Mouse (Mus musculus) bone marrow, adult 2 months (tissue): ENCODE data around the gene Myl7. TPM values are rescaled to one million over a fixed set of nuclear protein-coding genes. Genes with fewer than 3 reads are reported as not detected.
"Not testable (repeated sequence)": the region's sequence is repeated elsewhere in the genome, so short reads cannot be mapped to it uniquely, and the experiment has no call there.

Source experiments
- H3K27ac ChIP-seq: fragments of 200-500 bp; 2 replicates; pipeline ENCODE4 v1.5.1; 2012; ENCODE audit warnings: low read depth, mild to moderate bottlenecking, control low read depth, inconsistent platforms, low read length; ENCODE audit not compliant: control insufficient read depth, poor library complexity, insufficient read depth
- H3K4me1 ChIP-seq: fragments of 200-500 bp; 2 replicates; pipeline ENCODE4 v1.6.1; 2011; ENCODE audit warnings: low read length; ENCODE audit not compliant: control insufficient read depth, insufficient read depth
- H3K4me3 ChIP-seq: fragments of 200-500 bp; replicated peaks from 2 replicates; pipeline ENCODE3; 2011; ENCODE audit warnings: mild to moderate bottlenecking, low read depth, low read length, control low read depth; ENCODE audit not compliant: control insufficient read depth
- CTCF ChIP-seq: fragments of 200-500 bp; IDR thresholded peaks from 2 replicates; pipeline ENCODE4 v1.5.1; 2011; ENCODE audit warnings: low read length, control low read depth; ENCODE audit not compliant: control insufficient read depth, insufficient read depth
- POLR2A ChIP-seq: fragments of 200-500 bp; IDR thresholded peaks from 2 replicates; pipeline ENCODE4 v1.6.1; 2011; ENCODE audit warnings: low read depth, mild to moderate bottlenecking, control low read depth, low read length, borderline replicate concordance; ENCODE audit not compliant: control insufficient read depth
- WGBS: fragments of 180-500 bp; shearing (Covaris S2); methylation state at CpG from one replicate; pipeline ENCODE4 v1.1.7; 2018; 5-methylcytosine and 5-hydroxymethylcytosine counted together
- polyA plus RNA-seq: library from polyadenylated mRNA; stranded (reverse); fragments of >200 nt; gene quantifications from 2 replicates; pipeline ENCODE4 v1.2.4, GENCODE M21; 2011; ENCODE audit warnings: low replicate concordance; ENCODE audit not compliant: missing spikeins, insufficient read depth, insufficient read length

The Myl7 gene
- polyA plus RNA-seq, 1 experiment, result not detected

DNA sequence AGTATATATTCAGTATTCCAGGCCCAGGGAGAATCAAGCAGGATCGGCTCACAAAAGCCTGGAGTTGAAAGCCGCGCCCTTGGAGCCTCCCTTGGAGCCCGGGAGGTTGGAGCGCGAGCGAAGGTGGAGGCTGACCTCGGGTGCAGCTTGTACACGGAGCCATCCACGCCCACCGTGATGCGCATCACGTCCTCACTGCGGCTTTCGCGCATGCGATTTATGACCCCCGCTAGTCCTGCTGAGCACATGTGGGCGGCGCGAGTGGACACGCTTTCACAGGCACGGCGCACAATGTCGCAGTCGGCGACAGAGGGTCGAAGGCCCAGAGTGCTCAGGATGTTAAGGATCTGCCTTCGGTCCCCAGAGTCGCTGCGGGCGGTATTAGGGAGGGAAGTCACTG is 3.4 kb upstream of the Myl7 start:
- 31% methylated on average over 32 of the region's 32 CpGs for WGBS
- Histone ChIP-seq H3K4me3 (no peak overlapping the region), H3K27ac (no peak overlapping the region), H3K4me1 (no peaks in the 10 kb centered on the region)
- no peak for TF ChIP-seq CTCF
- no peak for TF ChIP-seq POLR2A

- no peak for TF ChIP-seq POLR2A
- TF ChIP-seq CTCF, result no peak
- Histone ChIP-seq H3K4me3 (no peak overlapping the region), H3K4me1 (no peaks in the 10 kb centered on the region), H3K27ac (no peak overlapping the region)
- WGBS, result 67% methylated on average over 3 of the region's 3 CpGs
Observed at GRCm38 (mm10) chr11:5901320-5901719, 2.7 kb upstream of the Myl7 start.

GRCm38 (mm10) chr11:5899286-5899685 is 704 bp upstream of the Myl7 start:
- no peak for TF ChIP-seq POLR2A
- no peak for TF ChIP-seq CTCF
- Histone ChIP-seq H3K27ac (no peak overlapping the region), H3K4me1 (no peaks in the 10 kb centered on the region), H3K4me3 (no peak overlapping the region)
- 90% methylated on average over 10 of the region's 10 CpGs for WGBS

DNA sequence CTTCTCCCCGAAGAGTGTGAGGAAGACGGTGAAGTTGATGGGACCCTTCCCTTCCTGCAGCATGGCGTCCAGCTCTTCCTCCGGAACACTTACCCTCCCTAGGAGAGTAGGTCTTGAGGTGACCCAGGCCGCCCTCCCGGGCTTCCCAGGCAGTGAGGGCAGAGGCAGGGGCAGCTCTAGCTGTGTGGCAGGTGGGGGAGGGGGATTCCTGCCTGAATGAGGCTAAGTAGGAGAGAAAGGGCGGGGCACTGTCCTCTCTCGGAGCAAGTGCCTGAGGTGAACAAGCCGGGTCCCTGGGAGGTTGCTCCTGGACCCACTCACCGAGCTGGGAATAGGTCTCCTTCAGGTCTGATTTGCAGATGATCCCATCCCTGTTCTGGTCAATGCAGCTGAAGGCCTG is 743 bp downstream of the Myl7 start:
- 24% methylated on average over 10 of the region's 10 CpGs for WGBS
- H3K4me1 ChIP-seq, result no peaks in the 10 kb centered on the region
- no peak for TF ChIP-seq POLR2A
- H3K27ac ChIP-seq, result no peak overlapping the region
- H3K4me3 ChIP-seq, result no peak overlapping the region

GRCm38 (mm10) chr11:5897230-5897629 is 1.4 kb downstream of the Myl7 start:
- Histone ChIP-seq H3K4me3 (no peak overlapping the region), H3K4me1 (no peaks in the 10 kb centered on the region), H3K27ac (no peak overlapping the region)
- TF ChIP-seq POLR2A (no peak), CTCF (no peak)
- 13% methylated on average over 16 of the region's 16 CpGs for WGBS

GRCm38 (mm10) chr11:5893807-5894206 is 4.8 kb downstream of the Myl7 start:
- TF ChIP-seq POLR2A, result no peak
- no peak for TF ChIP-seq CTCF
- Histone ChIP-seq H3K4me1 (no peaks in the 10 kb centered on the region), H3K27ac (no peak overlapping the region), H3K4me3 (no peak overlapping the region)
- WGBS, result 84% methylated on average over 6 of the region's 6 CpGs

DNA sequence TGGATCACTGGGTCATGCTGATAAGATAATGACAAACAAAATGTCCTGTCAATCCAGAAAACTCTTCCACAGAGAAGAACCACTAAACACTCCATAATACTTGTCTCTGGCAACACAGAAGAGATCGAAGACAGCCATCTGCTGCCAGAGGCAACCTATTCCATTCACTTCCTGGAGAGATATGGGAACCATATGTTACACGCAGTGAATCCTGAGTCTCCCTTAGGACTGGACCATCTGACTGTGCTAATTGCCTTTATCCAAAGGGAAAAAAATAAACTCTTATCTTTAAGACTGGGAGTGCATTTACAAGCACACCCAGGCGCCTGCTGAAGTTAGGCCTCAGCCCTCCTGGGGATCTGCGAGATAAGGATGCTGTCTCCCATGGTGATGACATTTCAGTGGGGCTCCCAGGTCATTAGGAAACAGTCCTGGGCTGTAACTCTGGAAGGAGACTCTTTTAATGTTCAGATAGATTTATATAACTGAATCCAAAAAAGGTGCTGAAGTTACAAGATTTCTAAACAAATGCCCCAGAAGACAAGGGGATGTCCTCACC is 5.7 kb downstream of the Myl7 start:
- Histone ChIP-seq H3K4me3 (no peak overlapping the region), H3K27ac (no peak overlapping the region), H3K4me1 (no peaks in the 10 kb centered on the region)
- WGBS, result 71% methylated on average over 4 of the region's 4 CpGs
- no peak for TF ChIP-seq CTCF
- no peak for TF ChIP-seq POLR2A

GRCm38 (mm10) chr11:5892151-5892591 is 6.4 kb downstream of the Myl7 start:
- no peak overlapping the region for H3K27ac ChIP-seq
- no peak overlapping the region for H3K4me3 ChIP-seq
- H3K4me1 ChIP-seq, result no peaks in the 10 kb centered on the region
- TF ChIP-seq CTCF (no peak), POLR2A (no peak)
- 28% methylated on average over 8 of the region's 8 CpGs for WGBS

DNA sequence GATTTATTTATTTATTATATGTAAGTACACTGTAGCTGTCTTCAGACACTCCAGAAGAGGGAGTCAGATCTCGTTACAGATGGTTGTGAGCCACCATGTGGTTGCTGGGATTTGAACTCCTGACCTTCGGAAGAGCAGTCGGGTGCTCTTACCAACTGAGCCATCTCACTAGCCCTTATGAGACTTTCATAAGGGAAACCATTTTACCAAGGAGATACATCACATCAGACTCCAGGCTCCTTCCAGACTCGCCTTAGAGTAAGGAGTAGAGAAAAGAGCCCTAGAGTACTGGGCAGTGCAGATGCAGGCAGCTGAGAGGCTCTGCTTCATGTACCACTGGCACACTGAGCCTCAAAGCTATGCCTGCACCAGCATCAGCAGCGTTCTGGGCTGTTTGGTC is 10.0 kb downstream of the Myl7 start:
- H3K27ac ChIP-seq, H3K4me1 ChIP-seq, H3K4me3 ChIP-seq: not testable (repeated sequence)
- 72% methylated on average over 5 of the region's 5 CpGs for WGBS
